Mouse (Mus musculus) E14TG2a.4 (cell line): ENCODE results near the gene Ubn2.

Experiments
- H3K27me3 ChIP-seq: 2 replicates; pipeline ENCODE4 v1.6.1; 2014; ENCODE audit warnings: low read length, control low read depth; ENCODE audit not compliant: insufficient read depth
- H3K36me3 ChIP-seq: 2 replicates; pipeline ENCODE4 v1.6.1; 2014; ENCODE audit warnings: low read length, control low read depth; ENCODE audit not compliant: insufficient read depth
- H3K4me1 ChIP-seq: replicated peaks from 2 replicates; pipeline ENCODE4 v1.6.1; 2014; ENCODE audit warnings: low read depth, low read length, control low read depth
- H3K4me3 ChIP-seq: replicated peaks from 2 replicates; pipeline ENCODE4 v1.5.1; 2014; ENCODE audit warnings: mild to moderate bottlenecking, low read length
- H3K9me3 ChIP-seq: 2 replicates; pipeline ENCODE4 v1.6.1; 2014; ENCODE audit warnings: low read length, control low read depth
- CTCF ChIP-seq: conservative IDR thresholded peaks from 2 replicates; pipeline ENCODE4 v1.5.1; 2014; ENCODE audit warnings: low read length
- NANOG ChIP-seq: IDR thresholded peaks from 2 replicates; pipeline ENCODE4 v1.6.1; 2014; ENCODE audit warnings: borderline replicate concordance, low read length, mixed read lengths
- POU5F1 ChIP-seq: IDR thresholded peaks from 2 replicates; pipeline ENCODE4 v1.6.1; 2014; ENCODE audit warnings: low read length, borderline replicate concordance

The Ubn2 gene

GRCm38 (mm10) chr6:38469591-38469990 lies 35.8 kb downstream of the Ubn2 start:
- Histone ChIP-seq H3K36me3 (peaks cover 54% of the 10 kb centered on the region), H3K4me1 (no peaks in the 10 kb centered on the region), H3K27me3 (no peaks in the 10 kb centered on the region), H3K9me3 (no peaks in the 10 kb centered on the region), H3K4me3 (no peak overlapping the region)
- no peak for TF ChIP-seq NANOG
- TF ChIP-seq POU5F1: no peak
- TF ChIP-seq CTCF: peak; percentile 44

- TF ChIP-seq CTCF: no peak
- H3K36me3 ChIP-seq: peaks cover 65% of the 10 kb centered on the region
- no peaks in the 10 kb centered on the region for H3K27me3 ChIP-seq
- H3K4me3 ChIP-seq: no peak overlapping the region
- H3K4me1 ChIP-seq: peaks cover 17% of the 10 kb centered on the region
- no peaks in the 10 kb centered on the region for H3K9me3 ChIP-seq
Measured at GRCm38 (mm10) chr6:38481694-38482371, 48.1 kb downstream of the Ubn2 start.

GRCm38 (mm10) chr6:38492550-38492949 lies 58.8 kb downstream of the Ubn2 start:
- Histone ChIP-seq H3K4me3 (no peak overlapping the region), H3K4me1 (no peaks in the 10 kb centered on the region), H3K9me3 (no peaks in the 10 kb centered on the region), H3K36me3 (peaks cover 78% of the 10 kb centered on the region), H3K27me3 (no peaks in the 10 kb centered on the region)
- peak; percentile 84 for TF ChIP-seq CTCF
- TF ChIP-seq POU5F1: no peak

GRCm38 (mm10) chr6:38495641-38496040 lies 61.9 kb downstream of the Ubn2 start:
- Histone ChIP-seq H3K9me3 (no peaks in the 10 kb centered on the region), H3K4me3 (no peak overlapping the region), H3K27me3 (no peaks in the 10 kb centered on the region), H3K36me3 (peaks cover 82% of the 10 kb centered on the region), H3K4me1 (no peaks in the 10 kb centered on the region)
- TF ChIP-seq CTCF: no peak
- TF ChIP-seq NANOG: no peak
- no peak for TF ChIP-seq POU5F1

DNA sequence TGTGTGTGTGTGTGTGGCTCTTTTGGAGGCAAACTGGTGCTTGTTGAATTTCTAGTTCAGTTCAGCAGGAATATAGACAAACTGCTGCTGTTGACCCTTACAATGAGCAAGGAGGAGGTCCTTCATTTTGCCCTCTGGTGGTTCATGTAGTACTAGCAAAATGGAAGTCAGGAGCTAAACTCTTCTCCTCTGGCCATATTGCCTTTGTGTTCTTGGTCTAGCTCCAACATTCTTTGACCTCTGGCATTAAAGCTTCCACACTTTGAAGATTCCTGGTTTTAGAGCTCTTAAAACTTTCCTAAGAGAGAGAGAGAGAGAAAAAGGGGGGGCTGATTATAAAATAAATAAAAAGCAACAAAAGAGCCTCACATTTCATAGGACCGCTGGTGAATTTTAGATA lies 78.3 kb downstream of the Ubn2 start:
- Histone ChIP-seq H3K9me3 (no peaks in the 10 kb centered on the region), H3K36me3 (peaks cover 14% of the 10 kb centered on the region; the same call in 1 of the 2 replicates), H3K27me3 (no peaks in the 10 kb centered on the region), H3K4me1 (0 out of 2 replicates have a peak, but pooled peaks cover 4% of the 10 kb centered on the region), H3K4me3 (no peak overlapping the region)
- TF ChIP-seq POU5F1: no peak
- TF ChIP-seq CTCF: no peak
- TF ChIP-seq NANOG: no peak

GRCm38 (mm10) chr6:38512830-38513229 lies 79.1 kb downstream of the Ubn2 start:
- no peak overlapping the region for H3K4me3 ChIP-seq
- H3K27me3 ChIP-seq: no peaks in the 10 kb centered on the region
- 0 out of 2 replicates have a peak, but pooled peaks cover 4% of the 10 kb centered on the region for H3K4me1 ChIP-seq
- H3K9me3 ChIP-seq: no peaks in the 10 kb centered on the region
- peaks cover 14% of the 10 kb centered on the region; the same call in 1 of the 2 replicates for H3K36me3 ChIP-seq
- TF ChIP-seq POU5F1 (no peak), NANOG (no peak), CTCF (no peak)

- Histone ChIP-seq H3K27me3 (no peaks in the 10 kb centered on the region), H3K4me3 (no peak overlapping the region), H3K9me3 (no peaks in the 10 kb centered on the region), H3K4me1 (0 out of 2 replicates have a peak, but pooled peaks cover 4% of the 10 kb centered on the region), H3K36me3 (peaks cover 7% of the 10 kb centered on the region; the same call in 1 of the 2 replicates)
- TF ChIP-seq POU5F1: no peak
- TF ChIP-seq CTCF: no peak
- TF ChIP-seq NANOG: no peak
Measured at GRCm38 (mm10) chr6:38515201-38515600, 81.5 kb downstream of the Ubn2 start.

DNA sequence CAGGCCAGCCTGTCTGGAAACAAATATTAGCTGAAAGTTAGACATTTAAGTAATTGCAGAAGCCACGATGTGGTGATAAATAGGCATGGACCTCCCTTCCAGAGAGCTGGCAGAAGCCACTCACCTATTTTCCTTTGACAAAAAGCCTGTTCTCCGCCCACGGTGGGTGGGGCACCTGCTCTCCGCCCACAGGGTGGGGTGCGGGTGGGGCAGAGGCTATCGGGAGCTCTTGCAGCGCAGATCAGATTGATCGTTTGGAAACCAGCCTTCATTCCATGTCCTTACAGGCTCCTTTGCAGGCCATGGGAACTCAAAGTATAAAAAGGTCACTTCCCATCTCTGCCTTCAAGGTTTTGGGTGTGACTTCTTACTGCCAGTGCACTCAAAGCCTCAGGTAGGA lies 90.1 kb downstream of the Ubn2 start:
- H3K9me3 ChIP-seq: no peaks in the 10 kb centered on the region
- H3K4me3 ChIP-seq: peak overlapping the region; percentile 50
- H3K36me3 ChIP-seq: no peaks in the 10 kb centered on the region
- H3K4me1 ChIP-seq: peaks cover 20% of the 10 kb centered on the region
- no peak for TF ChIP-seq CTCF
- TF ChIP-seq POU5F1: no peak
- TF ChIP-seq NANOG: no peak
- peaks cover 2% of the 10 kb centered on the region; the same call in 1 of the 2 replicates for H3K27me3 ChIP-seq
